Mouse (Mus musculus) limb, embryonic 13.5 days (tissue): ENCODE measurements around the gene Cdr2l. TPM values are rescaled to one million over a fixed set of nuclear protein-coding genes. Genes with fewer than 3 reads are reported as not detected.
A peak's percentile ranks its signal among the peaks of the same experiment; 100 is the strongest.

ENCODE experiments used
- ATAC-seq: fragments of 200-750 bp; cut with Nextera tagmentation; 2 replicates; pipeline ENCODE4 v1.8.0; 2017; ENCODE audit warnings: low read depth, moderate number of reproducible peaks, moderate TSS enrichment; ENCODE audit not compliant: low FRiP score
- H3K27ac ChIP-seq: fragments of 300-500 bp; sonication (generic); 2 replicates; pipeline ENCODE4 v1.5.1; 2015; ENCODE audit warnings: inconsistent platforms, mild to moderate bottlenecking, moderate library complexity
- H3K27me3 ChIP-seq: fragments of 300-500 bp; sonication (generic); 2 replicates; pipeline ENCODE4 v1.6.1; 2015; ENCODE audit warnings: mild to moderate bottlenecking, inconsistent platforms
- H3K36me3 ChIP-seq: fragments of 300-500 bp; sonication (generic); 2 replicates; pipeline ENCODE4 v1.6.1; 2015; ENCODE audit warnings: inconsistent platforms, mild to moderate bottlenecking, moderate library complexity
- H3K4me1 ChIP-seq: fragments of 300-500 bp; sonication (generic); 2 replicates; pipeline ENCODE4 v1.6.1; 2015; ENCODE audit warnings: inconsistent platforms
- H3K4me2 ChIP-seq: fragments of 300-500 bp; sonication (generic); replicated peaks from 2 replicates; pipeline ENCODE4 v1.6.1; 2015; ENCODE audit warnings: inconsistent platforms, mild to moderate bottlenecking, moderate library complexity
- H3K4me3 ChIP-seq: fragments of 300-500 bp; sonication (generic); 2 replicates; pipeline ENCODE4 v1.5.1; 2015; ENCODE audit warnings: moderate library complexity, mild to moderate bottlenecking, inconsistent platforms
- H3K9ac ChIP-seq: fragments of 300-500 bp; sonication (generic); 2 replicates; pipeline ENCODE4 v1.6.1; 2015; ENCODE audit warnings: mild to moderate bottlenecking, inconsistent platforms
- H3K9me3 ChIP-seq: fragments of 300-500 bp; sonication (generic); 2 replicates; pipeline ENCODE4 v1.6.1; 2016; ENCODE audit warnings: inconsistent platforms
- WGBS: fragments of 180-500 bp; shearing (Covaris S2); methylation state at CpG from one replicate; pipeline ENCODE4 v1.1.7; 2015; 5-methylcytosine and 5-hydroxymethylcytosine counted together
- polyA plus RNA-seq: library from polyadenylated mRNA; unstranded; fragments of >200 nt; fragmentation: Nextera tagmentation; extraction: Ambion mirVana; gene quantifications from 2 replicates; pipeline ENCODE4 v1.2.1, GENCODE M21; 2015

The Cdr2l gene
- polyA plus RNA-seq, 1 experiment from 2014 or later, result 11.3 TPM

- 6% methylated on average over 31 of the region's 31 CpGs for WGBS
- ATAC-seq, result 0 out of 2 replicates have a peak, but pooled peaks have one; percentile 48
- Histone ChIP-seq H3K27me3 (no peaks in the 10 kb centered on the region), H3K36me3 (peaks cover 23% of the 10 kb centered on the region), H3K4me2 (peak overlapping the region; percentile 64), H3K9ac (peak overlapping the region; percentile 60), H3K4me1 (peaks cover 11% of the 10 kb centered on the region), H3K9me3 (peaks cover 4% of the 10 kb centered on the region; the same call in 1 of the 2 replicates), H3K4me3 (peak overlapping the region; percentile 37), H3K27ac (no peak overlapping the region)
These were observed 54.1 kb downstream of the Cdr2l start for GRCm38 (mm10) chr11:115435596-115436337.

DNA sequence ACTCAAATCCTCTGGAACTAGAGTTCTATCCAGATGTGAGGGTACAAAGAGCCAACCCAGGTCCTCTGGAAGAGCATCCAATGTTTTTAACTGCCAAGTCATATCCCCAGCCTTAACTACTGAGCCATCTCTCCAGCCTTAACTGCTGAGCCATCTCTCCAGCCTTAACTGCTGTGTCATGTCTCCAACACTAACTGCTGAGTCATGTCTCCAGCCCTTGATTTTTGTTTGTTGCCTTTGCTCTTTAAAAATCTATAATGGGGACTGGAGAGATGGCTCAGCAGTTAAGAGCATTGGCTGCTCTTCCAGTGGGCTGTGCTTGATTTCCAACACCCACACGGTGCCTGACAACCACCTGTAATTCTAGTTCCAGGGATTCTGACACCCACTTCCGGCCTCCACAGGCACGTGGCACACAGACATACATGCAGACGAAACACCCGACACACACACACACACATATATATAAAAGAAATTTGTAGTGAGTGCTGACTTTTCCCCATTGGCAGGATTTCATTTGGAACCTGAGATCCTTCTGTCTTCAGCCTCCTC, 55.9 kb downstream of the Cdr2l start:
- Histone ChIP-seq H3K27me3 (no peaks in the 10 kb centered on the region), H3K4me3 (no peak overlapping the region), H3K36me3 (peaks cover 4% of the 10 kb centered on the region), H3K4me2 (no peak overlapping the region), H3K4me1 (peaks cover 11% of the 10 kb centered on the region), H3K27ac (no peak overlapping the region), H3K9me3 (peaks cover 4% of the 10 kb centered on the region; the same call in 1 of the 2 replicates), H3K9ac (no peak overlapping the region)
- 67% methylated on average over 5 of the region's 5 CpGs for WGBS
- no peak for ATAC-seq

- Histone ChIP-seq H3K4me1 (peaks cover 11% of the 10 kb centered on the region), H3K36me3 (no peaks in the 10 kb centered on the region), H3K27ac (no peak overlapping the region), H3K27me3 (no peaks in the 10 kb centered on the region), H3K4me3 (no peak overlapping the region), H3K4me2 (no peak overlapping the region), H3K9me3 (peaks cover 4% of the 10 kb centered on the region; the same call in 1 of the 2 replicates), H3K9ac (no peak overlapping the region)
- no peak for ATAC-seq
- 89% methylated on average over 3 of the region's 3 CpGs for WGBS
These were observed 57.6 kb downstream of the Cdr2l start for GRCm38 (mm10) chr11:115439326-115439725.

DNA sequence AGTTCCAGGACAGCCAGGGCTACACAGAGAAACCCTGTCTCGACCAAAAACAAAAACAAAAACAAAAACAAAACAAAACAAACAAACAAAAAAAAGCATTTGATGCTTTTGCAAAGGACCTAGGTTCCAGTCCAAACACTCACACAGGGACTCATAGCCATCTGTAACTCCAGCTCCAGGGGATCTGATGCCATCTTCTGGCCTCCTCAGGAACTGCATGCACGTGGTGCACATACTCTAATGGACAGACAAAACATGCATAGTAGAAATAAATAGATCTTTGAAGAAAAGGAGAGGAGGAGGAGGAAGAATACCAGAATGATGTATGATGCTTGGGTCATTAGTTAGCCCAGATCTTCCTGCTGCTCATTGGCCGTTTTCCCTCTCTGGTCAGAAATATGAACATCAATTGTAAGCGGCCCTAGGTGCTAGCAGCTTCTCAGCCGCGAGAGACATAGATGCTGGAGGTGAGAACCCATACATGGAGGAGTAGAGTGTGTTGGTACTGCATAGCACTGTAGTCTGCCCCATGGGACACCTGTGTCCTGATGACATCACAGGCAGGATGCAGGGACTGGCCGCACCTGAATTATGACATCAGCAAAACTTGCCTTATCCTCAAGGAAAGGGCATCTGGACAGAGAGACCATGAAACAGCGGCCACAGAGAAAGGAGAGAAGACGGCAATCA, 58.3 kb downstream of the Cdr2l start, which contains the start of gene Trim80:
Trim80 (plus strand) TSS at position 640 of the 690 bp plus-strand sequence.
- no peaks in the 10 kb centered on the region for H3K36me3 ChIP-seq
- no peaks in the 10 kb centered on the region for H3K27me3 ChIP-seq
- H3K27ac ChIP-seq, result no peak within 1 kb of the TSS
- WGBS, result 93% methylated on average over 9 of the region's 9 CpGs
- H3K9me3 ChIP-seq, result peaks cover 4% of the 10 kb centered on the region; the same call in 1 of the 2 replicates
- H3K4me2 ChIP-seq, result peak within 1 kb of the TSS; percentile 16; the same call in 1 of the 2 replicates
- H3K9ac ChIP-seq, result no peak within 1 kb of the TSS
- H3K4me1 ChIP-seq, result peaks cover 11% of the 10 kb centered on the region
- ATAC-seq, result no peak
- H3K4me3 ChIP-seq, result no peak within 1 kb of the TSS

DNA sequence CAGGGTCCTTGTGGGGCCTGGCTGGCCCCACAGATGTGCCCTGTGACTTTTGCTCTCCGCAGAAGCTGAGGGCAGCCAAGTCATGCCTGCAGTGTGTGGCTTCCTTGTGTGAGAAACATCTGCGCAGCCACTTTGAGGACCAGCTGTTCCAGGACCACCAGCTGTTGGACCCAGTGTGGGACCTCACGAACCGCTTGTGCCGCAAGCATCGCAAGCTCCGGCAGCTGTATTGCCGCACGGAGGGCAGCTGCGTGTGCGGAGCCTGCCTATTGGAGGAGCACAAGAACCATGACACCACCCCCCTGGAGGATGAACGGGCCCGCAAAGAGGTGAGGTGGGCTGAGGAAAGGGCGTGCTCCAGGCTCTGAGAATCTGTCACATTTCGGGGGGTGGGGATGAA, 59.7 kb downstream of the Cdr2l start:
- Histone ChIP-seq H3K9me3 (peaks cover 4% of the 10 kb centered on the region; the same call in 1 of the 2 replicates), H3K27ac (no peak overlapping the region), H3K4me2 (peak overlapping the region; percentile 16; the same call in 1 of the 2 replicates), H3K4me3 (no peak overlapping the region), H3K36me3 (no peaks in the 10 kb centered on the region), H3K9ac (no peak overlapping the region), H3K4me1 (no peaks in the 10 kb centered on the region), H3K27me3 (no peaks in the 10 kb centered on the region)
- 40% methylated on average over 15 of the region's 15 CpGs for WGBS
- no peak for ATAC-seq

Other genes with a start within 250 kb of the Cdr2l start
- gene Cd300lf, start 247.9 kb upstream of the Cdr2l start, polyA plus RNA-seq, result 0.09 TPM in 1 of 2 replicates, not detected in the other
- 20.6 and 23.4 TPM in 2 replicates for gene Slc9a3r1, start 218.6 kb upstream of the Cdr2l start, polyA plus RNA-seq
- 10.9 and 11.4 TPM in 2 replicates for gene Tmem104, start 194.4 kb upstream of the Cdr2l start, polyA plus RNA-seq
- gene Nat9, start 194.1 kb upstream of the Cdr2l start, polyA plus RNA-seq, result 25.7 and 26.2 TPM in 2 replicates
- gene Grin2c, start 114.7 kb upstream of the Cdr2l start, polyA plus RNA-seq, result 0.05 and 0.09 TPM in 2 replicates
- 15.3 and 16.0 TPM in 2 replicates for gene Fdxr, start 104.9 kb upstream of the Cdr2l start, polyA plus RNA-seq
- 0.09 and 0.15 TPM in 2 replicates for gene Fads6, start 84.3 kb upstream of the Cdr2l start, polyA plus RNA-seq
- 0.11 TPM in 1 of 2 replicates, not detected in the other for gene Otop2, start 74.8 kb upstream of the Cdr2l start, polyA plus RNA-seq
- gene Ush1g, start 59.9 kb upstream of the Cdr2l start, polyA plus RNA-seq, result not detected in 2 replicates
- not detected in 2 replicates for gene Otop3, start 47.2 kb upstream of the Cdr2l start, polyA plus RNA-seq
- 2.4 and 3.2 TPM in 2 replicates for gene Hid1, start 14.2 kb upstream of the Cdr2l start, polyA plus RNA-seq
- 174 and 178 TPM in 2 replicates for gene Mrpl58, start 21.8 kb downstream of the Cdr2l start, polyA plus RNA-seq
- 942 TPM in 2 replicates for gene Atp5h, start 38.0 kb downstream of the Cdr2l start, polyA plus RNA-seq
- 16.1 and 17.4 TPM in 2 replicates for gene Kctd2, start 38.2 kb downstream of the Cdr2l start, polyA plus RNA-seq
- gene Trim80, start 58.6 kb downstream of the Cdr2l start, polyA plus RNA-seq, result 0.08 TPM in 1 of 2 replicates, not detected in the other
- gene Slc16a5, start 80.6 kb downstream of the Cdr2l start, polyA plus RNA-seq, result 0.15 and 0.19 TPM in 2 replicates
- gene Armc7, start 93.8 kb downstream of the Cdr2l start, polyA plus RNA-seq, result 9.3 and 10.2 TPM in 2 replicates
- 65.4 and 75.4 TPM in 2 replicates for gene Nt5c, start 109.9 kb downstream of the Cdr2l start, polyA plus RNA-seq
- 557 and 558 TPM in 2 replicates for gene Jpt1, start 132.5 kb downstream of the Cdr2l start, polyA plus RNA-seq
- gene Sumo2, start 154.4 kb downstream of the Cdr2l start, polyA plus RNA-seq, result 1,169 and 1,249 TPM in 2 replicates
- 184 and 186 TPM in 2 replicates for gene Nup85, start 182.5 kb downstream of the Cdr2l start, polyA plus RNA-seq
- 91.6 and 93.5 TPM in 2 replicates for gene Mrps7, start 222.0 kb downstream of the Cdr2l start, polyA plus RNA-seq
- 18.1 and 20.9 TPM in 2 replicates for gene Gga3, start 222.1 kb downstream of the Cdr2l start, polyA plus RNA-seq
- 18.8 and 19.8 TPM in 2 replicates for gene Mif4gd, start 231.1 kb downstream of the Cdr2l start, polyA plus RNA-seq
- gene Slc25a19, start 246.4 kb downstream of the Cdr2l start, polyA plus RNA-seq, result 28.5 and 30.2 TPM in 2 replicates